Mouse (Mus musculus): Measurements from ENCODE around the gene Eps8.
"Not testable (repeated sequence)": the region's sequence is repeated elsewhere in the genome, so short reads cannot be mapped to it uniquely, and the experiment has no call there.

The Eps8 gene

DNA sequence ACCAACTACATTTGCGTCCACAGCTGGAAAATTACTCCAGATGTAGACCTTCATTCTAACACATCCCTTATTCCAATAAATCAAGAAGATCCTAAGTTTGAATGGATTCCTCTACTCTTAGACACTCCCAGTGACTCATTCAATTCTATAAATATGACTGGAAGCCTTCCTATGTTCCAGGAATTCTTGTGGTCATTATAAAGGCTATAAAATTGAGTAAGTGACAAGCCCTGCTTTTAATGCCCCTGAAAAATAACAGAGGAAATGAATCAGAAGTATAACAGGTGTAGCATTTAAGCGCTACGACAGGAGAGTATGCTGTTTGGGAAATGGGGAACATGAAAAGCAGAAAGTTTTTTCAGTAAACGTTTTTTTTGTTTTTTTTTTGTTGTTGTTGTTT, 139.8 kb downstream of the Eps8 start:
- no peak for DNase-seq (ENCODE audit: low spot score)

DNA sequence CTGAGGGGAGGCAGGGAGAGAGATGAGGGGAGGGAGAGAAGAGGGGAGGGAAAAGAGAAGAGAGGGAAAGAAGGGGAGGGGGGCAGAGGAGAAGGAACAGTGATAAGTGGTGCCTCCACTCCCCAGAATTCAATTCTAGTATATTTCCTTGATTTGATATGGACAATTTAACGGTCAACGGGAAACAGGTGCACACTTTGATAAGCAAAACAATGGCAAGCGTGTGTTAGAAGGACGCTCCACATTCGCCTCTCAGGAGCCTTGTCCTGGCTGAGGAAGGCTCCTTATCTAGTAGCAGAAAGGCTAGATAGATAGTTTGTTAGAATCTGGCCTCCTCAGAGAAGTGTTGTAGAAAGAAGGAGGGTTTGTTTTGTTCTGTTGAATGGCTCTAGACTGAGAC, 141.9 kb downstream of the Eps8 start:
- DNase-seq (ENCODE audit: low spot score), result no peak

DNA sequence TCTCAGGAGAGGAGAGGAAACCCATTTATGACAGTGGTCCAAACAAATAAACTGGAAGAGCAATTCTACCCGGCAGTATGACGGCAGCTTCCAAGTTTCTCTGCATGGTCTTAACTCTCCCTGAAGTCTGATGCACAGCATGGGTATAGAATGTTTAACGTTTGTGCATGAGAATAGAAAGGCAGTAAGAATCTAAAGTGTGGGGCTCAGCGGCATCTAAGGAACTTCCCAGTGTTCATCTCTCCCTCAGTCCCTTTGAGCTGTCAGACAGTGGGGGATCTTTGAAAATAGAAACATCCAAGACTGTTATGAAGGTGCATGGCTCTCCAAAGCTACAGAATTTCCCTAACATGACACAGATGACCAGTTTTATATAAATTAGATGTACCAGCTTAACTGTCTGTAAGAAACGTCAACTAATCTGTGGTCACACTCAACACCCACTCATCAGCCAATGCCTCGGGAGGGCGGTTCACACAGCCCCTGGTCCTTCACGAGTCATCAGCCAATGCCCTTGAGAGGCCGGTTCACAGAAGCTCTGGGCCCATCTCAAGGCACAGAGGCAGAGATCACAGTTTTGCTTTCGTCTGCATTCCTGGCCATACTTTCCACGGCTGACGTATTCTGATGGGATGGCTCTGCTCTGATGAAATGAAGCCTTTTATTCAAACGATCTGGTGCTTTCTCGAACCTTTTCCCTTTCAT, 145.2 kb downstream of the Eps8 start:
- DNase-seq (ENCODE audit: low spot score), result no peak

GRCm38 (mm10) chr6:137508936-137509335, 145.7 kb downstream of the Eps8 start:
- no peak for DNase-seq (ENCODE audit: low spot score)

- DNase-seq (ENCODE audit: low spot score), result no peak
These were observed 148.1 kb downstream of the Eps8 start for GRCm38 (mm10) chr6:137506563-137506962.

- DNase-seq (ENCODE audit: low spot score), result no peak
These were observed 149.0 kb downstream of the Eps8 start for GRCm38 (mm10) chr6:137505555-137506227.

DNA sequence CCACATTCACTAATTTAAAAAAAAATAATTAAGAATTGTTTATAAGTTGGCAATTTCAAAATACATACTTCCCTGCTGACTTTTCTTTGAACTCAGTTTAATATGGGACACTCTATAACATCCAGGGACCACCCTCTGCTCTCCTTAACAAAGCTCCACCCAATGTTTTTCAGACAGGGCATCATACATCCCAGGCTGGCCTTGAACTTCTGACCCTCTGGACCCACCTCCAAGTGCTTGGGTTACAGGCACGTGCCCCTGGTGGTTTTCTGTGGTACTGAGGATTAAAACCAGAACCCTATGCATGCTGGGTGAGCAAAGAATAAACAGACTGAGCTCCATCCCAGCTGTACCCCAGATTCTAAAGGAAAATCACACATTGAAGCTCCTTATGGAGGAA, 150.6 kb downstream of the Eps8 start:
- DNase-seq (ENCODE audit: low spot score), result no peak

DNA sequence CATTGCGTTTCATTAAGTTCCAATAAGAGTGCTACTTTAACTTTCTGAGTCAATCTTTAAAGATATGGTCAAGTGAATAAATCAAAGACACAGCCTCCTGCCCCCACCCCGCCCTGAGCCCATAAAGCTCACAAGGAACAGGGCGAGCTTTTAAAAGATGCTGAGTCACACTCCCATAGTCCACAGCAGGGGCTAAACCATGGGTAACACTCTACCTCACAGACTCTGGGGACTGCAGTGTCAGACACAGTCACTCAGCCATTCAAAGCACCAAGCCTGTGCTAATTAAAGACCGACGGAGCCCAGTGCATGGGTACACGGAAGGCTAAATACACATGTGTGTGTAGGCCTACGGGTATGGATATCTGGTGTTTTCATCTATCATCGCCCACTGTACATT, 151.2 kb downstream of the Eps8 start:
- no peak for DNase-seq (ENCODE audit: low spot score)

GRCm38 (mm10) chr6:137503009-137503408, 151.7 kb downstream of the Eps8 start:
- DNase-seq (ENCODE audit: low spot score), result no peak

- DNase-seq (ENCODE audit: low spot score), result no peak
These were observed 155.9 kb downstream of the Eps8 start for GRCm38 (mm10) chr6:137498781-137499180.

DNA sequence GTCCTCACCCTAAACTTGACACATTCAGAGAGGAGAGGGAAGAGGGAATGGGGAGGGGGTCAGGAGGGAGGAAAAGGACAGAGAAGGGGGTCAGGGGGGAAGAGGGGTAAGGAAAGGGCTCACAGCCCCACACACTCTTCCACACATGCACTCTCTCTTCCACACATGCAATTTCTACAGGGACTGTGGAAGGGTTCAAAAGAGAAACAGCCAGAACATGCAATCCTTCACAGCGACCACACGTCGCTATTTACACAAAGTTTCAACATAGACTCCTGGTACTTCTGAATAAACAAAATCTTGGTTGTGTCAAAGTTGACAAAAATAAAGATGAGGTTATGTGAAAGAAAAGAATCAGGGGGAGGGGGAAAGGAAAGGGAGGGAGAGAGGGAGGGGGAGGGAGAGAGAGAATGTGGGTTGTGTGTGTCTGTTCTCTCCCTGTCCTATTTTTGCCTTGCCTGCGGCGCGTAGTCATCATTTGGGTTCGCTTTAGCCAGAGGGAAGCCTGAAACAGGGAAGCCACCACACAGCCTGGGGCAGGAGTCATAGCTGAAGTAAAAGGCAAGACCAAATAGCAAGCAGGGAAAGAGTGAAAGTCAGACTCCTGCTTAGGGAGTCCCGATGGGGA, 157.4 kb downstream of the Eps8 start:
- no peak for DNase-seq (ENCODE audit: low spot score)

GRCm38 (mm10) chr6:137496562-137496961, 158.1 kb downstream of the Eps8 start:
- no peak for DNase-seq (ENCODE audit: low spot score)

GRCm38 (mm10) chr6:137495233-137495632, 159.4 kb downstream of the Eps8 start:
- DNase-seq (ENCODE audit: low spot score), result no peak

DNA sequence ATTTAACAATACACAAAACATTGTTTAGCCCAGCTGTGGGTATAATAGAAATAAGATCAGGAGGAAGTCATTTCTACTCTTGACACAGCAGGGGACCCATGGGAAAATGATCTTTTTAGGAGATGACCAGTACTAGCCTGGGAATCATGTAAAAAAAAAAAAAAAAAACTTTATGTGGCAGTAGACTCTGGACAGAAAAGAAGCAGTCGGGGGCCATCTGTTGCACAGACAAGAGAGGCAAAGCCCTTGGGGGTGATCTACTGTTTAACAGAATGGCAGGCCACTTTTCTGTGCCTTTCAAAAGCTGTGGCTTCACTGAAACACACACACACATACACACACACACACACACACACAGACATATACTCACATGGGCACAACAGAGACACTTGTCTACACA, 159.9 kb downstream of the Eps8 start:
- DNase-seq (ENCODE audit: low spot score), result no peak

GRCm38 (mm10) chr6:137494136-137494475, 160.6 kb downstream of the Eps8 start:
- no peak for DNase-seq (ENCODE audit: low spot score)

DNA sequence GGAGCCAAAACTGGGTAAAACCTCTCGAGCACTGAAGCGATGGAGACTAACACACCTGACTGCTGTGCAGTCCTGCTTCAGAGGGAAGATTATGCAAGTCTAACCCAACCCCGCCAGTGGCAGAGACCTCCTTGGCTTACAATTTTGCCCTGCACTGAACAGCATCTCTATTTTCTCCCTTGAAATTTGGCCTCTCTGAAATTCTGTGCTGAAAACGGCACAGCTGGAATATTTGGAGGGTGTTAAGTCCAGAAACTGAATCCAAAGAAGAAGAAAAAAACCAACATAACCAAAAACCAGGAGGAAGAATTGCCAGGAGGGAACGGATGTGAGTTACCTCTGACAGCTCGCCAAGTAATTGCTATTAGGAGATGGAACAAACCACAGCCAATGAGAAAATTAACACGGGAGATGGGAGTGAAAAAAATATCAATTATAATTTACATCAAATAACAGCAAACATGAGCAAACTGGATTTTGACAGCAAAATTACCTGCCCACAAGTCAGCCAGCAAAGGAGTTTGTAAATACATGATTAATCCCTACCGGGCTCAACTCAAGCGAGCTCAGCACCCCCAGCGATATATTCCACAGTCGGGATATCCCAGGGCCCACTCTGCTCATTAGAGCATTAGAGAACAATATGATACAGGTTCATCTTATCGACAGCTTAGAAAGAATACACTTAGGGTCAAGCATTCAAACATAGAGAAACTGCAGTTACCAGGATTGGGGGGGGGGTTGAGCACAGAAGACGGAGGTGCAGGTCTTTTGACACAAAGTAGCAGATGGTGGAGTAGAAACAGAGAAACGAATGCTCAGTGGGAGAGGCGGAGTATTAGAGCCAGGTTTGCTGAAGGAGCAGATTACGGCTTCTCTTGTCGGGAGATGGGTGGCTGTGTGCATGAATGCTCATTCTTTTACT, 161.2 kb downstream of the Eps8 start:
- no peak for DNase-seq (ENCODE audit: low spot score)

DNA sequence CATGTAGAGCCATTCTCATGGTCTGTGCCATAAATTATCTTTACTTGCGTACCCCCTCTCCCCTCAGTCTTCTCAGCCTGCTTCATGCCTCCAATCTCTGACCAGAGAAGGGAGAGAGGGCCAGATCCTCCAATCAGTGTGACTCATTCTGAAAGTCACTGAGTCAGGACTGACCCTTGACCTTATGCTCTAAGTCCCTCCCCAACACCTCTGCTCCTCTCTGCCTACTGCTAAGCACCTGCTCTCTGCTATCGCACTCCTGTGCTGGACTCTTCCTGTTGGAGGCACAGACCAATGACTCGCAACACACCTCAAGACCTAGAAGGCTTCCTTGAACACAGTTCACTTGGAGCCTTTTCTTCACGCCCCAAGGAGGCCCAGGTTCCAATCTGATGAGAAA, 162.1 kb downstream of the Eps8 start:
- no peak for DNase-seq (ENCODE audit: low spot score)

GRCm38 (mm10) chr6:137491659-137492058, 163.0 kb downstream of the Eps8 start:
- DNase-seq (ENCODE audit: low spot score), result no peak

DNA sequence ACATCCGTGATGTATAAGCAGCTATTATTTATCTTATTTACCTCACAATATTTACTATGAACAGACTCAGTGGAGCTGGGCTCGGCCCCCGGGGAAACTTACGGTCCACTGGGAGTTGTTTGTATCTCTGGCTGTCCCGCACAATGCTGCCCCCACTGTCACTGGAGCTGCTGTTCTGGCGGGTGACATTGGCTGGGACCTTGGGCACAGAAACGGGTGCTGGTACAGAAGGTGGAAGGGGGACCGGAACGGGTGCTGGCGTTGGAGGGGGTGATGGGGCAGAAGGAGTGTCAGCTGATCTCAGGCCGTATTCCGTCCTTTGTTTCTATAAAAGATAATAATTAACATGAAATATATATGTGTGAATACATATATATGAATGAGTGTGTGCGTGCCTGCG, 164.6 kb downstream of the Eps8 start:
- no peak for DNase-seq (ENCODE audit: low spot score)

DNA sequence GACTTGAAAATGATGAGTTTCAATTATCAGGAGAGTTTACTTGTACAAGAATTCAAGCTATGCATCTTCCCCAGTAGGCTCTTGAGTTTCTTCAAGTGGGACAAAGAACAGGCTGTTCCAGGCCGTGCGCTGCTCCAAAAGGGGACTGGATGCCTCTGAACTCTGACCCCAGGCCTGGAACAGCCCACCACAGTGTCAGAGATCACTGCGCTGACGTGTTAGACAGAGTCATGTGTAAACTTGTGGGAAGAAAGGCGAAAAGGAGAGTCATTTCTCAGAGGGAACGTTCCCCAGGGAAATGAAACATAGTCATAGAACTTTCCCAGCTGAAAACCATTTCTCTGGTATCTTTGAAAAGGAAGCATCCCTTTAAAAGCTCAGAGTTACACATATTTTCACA, 167.2 kb downstream of the Eps8 start:
- no peak for DNase-seq (ENCODE audit: low spot score)

GRCm38 (mm10) chr6:137482891-137483290, 171.8 kb downstream of the Eps8 start:
- DNase-seq (ENCODE audit: low spot score), result no peak

DNA sequence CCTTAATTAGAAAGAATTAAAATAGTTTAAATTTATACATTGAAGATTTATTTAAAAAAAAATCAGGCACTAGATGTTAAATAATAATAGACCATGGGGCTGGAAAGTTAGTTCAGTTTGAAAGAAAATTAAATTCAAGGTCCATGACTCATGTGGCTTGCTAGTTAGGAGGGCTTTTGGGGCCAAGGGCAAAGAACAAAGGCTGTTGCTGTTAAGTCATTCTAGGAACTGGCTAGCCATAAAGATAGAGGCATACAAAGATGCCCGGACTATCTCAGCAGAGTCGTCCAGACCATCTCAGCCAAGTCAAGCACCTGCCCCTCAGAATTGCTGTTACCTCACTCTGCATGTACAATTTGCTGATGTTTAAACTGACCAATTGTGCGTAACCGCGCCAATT, 179.0 kb downstream of the Eps8 start:
- not testable (repeated sequence) for DNase-seq (ENCODE audit: low spot score)

DNA sequence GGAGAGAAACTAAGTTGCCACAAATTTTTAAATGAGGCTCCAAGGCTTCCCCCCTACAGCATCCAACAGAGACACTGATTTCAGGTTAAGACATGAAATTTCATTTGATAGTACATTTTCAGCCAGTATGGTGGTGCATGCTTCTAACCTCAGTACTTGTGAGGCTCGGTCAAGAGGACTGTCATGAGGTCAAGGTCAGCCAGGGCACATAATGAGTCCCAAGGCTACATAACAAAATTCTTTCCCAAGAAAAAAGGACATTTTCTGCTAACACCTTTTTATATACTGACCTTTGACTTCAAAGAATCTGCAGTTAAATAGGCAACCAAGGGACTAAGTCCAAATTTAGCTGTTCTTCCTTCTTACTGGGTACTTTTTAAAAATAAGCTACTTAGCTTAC, 181.2 kb downstream of the Eps8 start:
- no peak for DNase-seq (ENCODE audit: low spot score)

Measured in urinary bladder, postnatal 10 days (tissue).